Comparison of ENCODE assay signal across 25 mouse cellular contexts in genomic region chr16:31141916-31142315, GRCm38 (mm10). TPM values are rescaled to one million over a fixed set of nuclear protein-coding genes. Genes with fewer than 3 reads are reported as not detected.
DNase-seq lines count a peak whose midpoint lies in the region; ATAC-seq and TF ChIP-seq lines count a peak whose summit lies in the region.
"Had no signal": no experiment of that assay in that cellular context is flagged by ENCODE, and none has a peak within 500 bp of the region (broad histone marks: within the 10 kb centered on the region; RNA-seq: fewer than 3 reads in every experiment).

No protein-coding gene starts in this region.

- no peak for ATAC-seq in embryonic facial prominence, embryonic 12.5 days (ENCODE audit: insufficient number of reproducible peaks, insufficient read depth, low FRiP score, low TSS enrichment)
- no peak for ATAC-seq in embryonic facial prominence, embryonic 15.5 days (ENCODE audit: insufficient number of reproducible peaks, low FRiP score, low TSS enrichment, low read depth)
- ATAC-seq in CD4-positive, CD25-positive, alpha-beta regulatory T cell, adult 4 months, result no peak
- ATAC-seq: forebrain, embryonic 13.5 days; intestine, embryonic 15.5 days; midbrain, embryonic 16.5 days had no signal

- H3K9ac ChIP-seq in embryonic facial prominence, embryonic 12.5 days, result no peak overlapping the region
- no peak overlapping the region for H3K9ac ChIP-seq in embryonic facial prominence, embryonic 15.5 days
- H3K9ac ChIP-seq: forebrain, embryonic 13.5 days; heart, embryonic 13.5 days; hindbrain, embryonic 13.5 days; intestine, embryonic 15.5 days; limb, embryonic 13.5 days; liver, embryonic 14.5 days; lung, embryonic 15.5 days had no signal

- TF ChIP-seq CTCF in left cerebral cortex, adult 2 months (IDR thresholded peaks at IDR 0.05), result no peak

- intact Hi-C loops in left cerebral cortex, adult 2 months (cut with DNase I), result no loop called here

- DNase-seq in embryonic facial prominence, embryonic 10.5 days (ENCODE audit: low spot score), result no peak
- no peak for DNase-seq in left cerebral cortex, adult 2 months (ENCODE audit: extremely low spot score in 1 of 2, low spot score in 2 of 2)
- DNase-seq in left cerebral cortex, adult 18-20 months (ENCODE audit: low spot score in 2 of 2), result no peak
- DNase-seq in Muller cell, postnatal 12 days (ENCODE audit: inconsistent ontology term), result peak; percentile 55
- no peak for DNase-seq in gastrocnemius, adult 8-10 months (ENCODE audit: low spot score in 2 of 2)
- DNase-seq: adrenal gland, adult 2 months; cerebellum, adult 11 months; cerebellum, postnatal 36 days; gastrocnemius, adult 2 months; kidney, adult 9 months; kidney, postnatal 25 days; right cerebral cortex, postnatal 25 days; thymus, adult 18-20 months had no signal

- no peaks in the 10 kb centered on the region for H3K9me3 ChIP-seq in embryonic facial prominence, embryonic 12.5 days
- H3K9me3 ChIP-seq in embryonic facial prominence, embryonic 10.5 days, result no peaks in the 10 kb centered on the region
- H3K9me3 ChIP-seq in embryonic facial prominence, embryonic 15.5 days (replicated peaks), result no peaks in the 10 kb centered on the region
- H3K9me3 ChIP-seq: forebrain, embryonic 13.5 days; heart, embryonic 13.5 days; hindbrain, embryonic 13.5 days; intestine, embryonic 15.5 days; limb, embryonic 13.5 days; lung, embryonic 15.5 days had no signal

- H3K27ac ChIP-seq in embryonic facial prominence, embryonic 12.5 days, result 0 out of 2 replicates have a peak overlapping the region, but pooled peaks have one; percentile 3
- H3K27ac ChIP-seq in embryonic facial prominence, embryonic 10.5 days (replicated peaks), result no peak overlapping the region
- peak overlapping the region; percentile 0; the same call in 1 of the 2 replicates for H3K27ac ChIP-seq in left cerebral cortex, adult 2 months
- H3K27ac ChIP-seq in embryonic facial prominence, embryonic 15.5 days (replicated peaks), result 0 out of 2 replicates have a peak overlapping the region, but pooled peaks have one; percentile 11
- H3K27ac ChIP-seq: forebrain, embryonic 13.5 days; gastrocnemius, adult 2 months; heart, embryonic 13.5 days; hindbrain, embryonic 13.5 days; intestine, embryonic 15.5 days; limb, embryonic 13.5 days; liver, embryonic 14.5 days; lung, embryonic 15.5 days had no signal

- no peaks in the 10 kb centered on the region; the same call in 1 of the 2 replicates for H3K4me1 ChIP-seq in embryonic facial prominence, embryonic 12.5 days
- peaks cover 11% of the 10 kb centered on the region for H3K4me1 ChIP-seq in embryonic facial prominence, embryonic 10.5 days
- no peaks in the 10 kb centered on the region for H3K4me1 ChIP-seq in embryonic facial prominence, embryonic 15.5 days
- H3K4me1 ChIP-seq: heart, embryonic 13.5 days; hindbrain, embryonic 13.5 days; intestine, embryonic 15.5 days; limb, embryonic 13.5 days; lung, embryonic 15.5 days had no signal

- WGBS in embryonic facial prominence, embryonic 12.5 days, result 47% methylated on average over 6 of the region's 6 CpGs
- 46% methylated on average over 6 of the region's 6 CpGs for WGBS in embryonic facial prominence, embryonic 10.5 days
- 49% methylated on average over 6 of the region's 6 CpGs for WGBS in embryonic facial prominence, embryonic 15.5 days

- no peak overlapping the region for H3K4me3 ChIP-seq in embryonic facial prominence, embryonic 12.5 days
- no peak overlapping the region for H3K4me3 ChIP-seq in embryonic facial prominence, embryonic 10.5 days
- H3K4me3 ChIP-seq in left cerebral cortex, adult 2 months, result no peak overlapping the region
- H3K4me3 ChIP-seq in embryonic facial prominence, embryonic 15.5 days (replicated peaks), result no peak overlapping the region
- H3K4me3 ChIP-seq: forebrain, embryonic 13.5 days; gastrocnemius, adult 2 months; heart, embryonic 13.5 days; hindbrain, embryonic 13.5 days; intestine, embryonic 15.5 days; limb, embryonic 13.5 days; lung, embryonic 15.5 days had no signal

- H3K36me3 ChIP-seq in embryonic facial prominence, embryonic 12.5 days, result 0 out of 2 replicates have a peak, but pooled peaks cover 10% of the 10 kb centered on the region
- H3K36me3 ChIP-seq in embryonic facial prominence, embryonic 10.5 days (replicated peaks), result peaks cover 20% of the 10 kb centered on the region
- H3K36me3 ChIP-seq in embryonic facial prominence, embryonic 15.5 days, result peaks cover 12% of the 10 kb centered on the region; the same call in 1 of the 2 replicates
- H3K36me3 ChIP-seq: intestine, embryonic 15.5 days had no signal

- no peak overlapping the region for H3K4me2 ChIP-seq in embryonic facial prominence, embryonic 12.5 days (replicated peaks)
- H3K4me2 ChIP-seq in embryonic facial prominence, embryonic 15.5 days (replicated peaks), result no peak overlapping the region
- H3K4me2 ChIP-seq: forebrain, embryonic 13.5 days; heart, embryonic 13.5 days; hindbrain, embryonic 13.5 days; intestine, embryonic 15.5 days; limb, embryonic 13.5 days; lung, embryonic 15.5 days had no signal

- H3K27me3 ChIP-seq in embryonic facial prominence, embryonic 12.5 days, result no peaks in the 10 kb centered on the region
- H3K27me3 ChIP-seq in embryonic facial prominence, embryonic 10.5 days (replicated peaks; ENCODE audit: low read depth, poor library complexity, severe bottlenecking), result no peaks in the 10 kb centered on the region
- H3K27me3 ChIP-seq in embryonic facial prominence, embryonic 15.5 days, result no peaks in the 10 kb centered on the region
- H3K27me3 ChIP-seq: CH12.LX; forebrain, embryonic 13.5 days; heart, embryonic 13.5 days; hindbrain, embryonic 13.5 days; intestine, embryonic 15.5 days; limb, embryonic 13.5 days; lung, embryonic 15.5 days had no signal

RNA-seq across cellular contexts. Expression of gene Acap2, which starts 59.1 kb away (rescaled TPM):
- 22.8 and 24.6 TPM in 2 replicates for polyA plus RNA-seq in embryonic facial prominence, embryonic 12.5 days (2016; fragmentation: Nextera tagmentation; extraction: Ambion mirVana)
- polyA plus RNA-seq in embryonic facial prominence, embryonic 10.5 days (2016; fragmentation: Nextera tagmentation; extraction: Ambion mirVana), result 18.8 and 19.0 TPM in 2 replicates
- 100 to 1,000 TPM; 111 to 112 TPM for total RNA-seq in left cerebral cortex, adult 2 months (2021)
- total RNA-seq in left cerebral cortex, adult 18-20 months (2021), result 100 to 1,000 TPM; 102 TPM
- polyA plus RNA-seq in embryonic facial prominence, embryonic 15.5 days (2015; fragmentation: Nextera tagmentation; extraction: Ambion mirVana), result 24.0 and 25.3 TPM in 2 replicates
- 10 to 100 TPM; 11.1 to 13.0 TPM for polyA plus RNA-seq in CD4-positive, CD25-positive, alpha-beta regulatory T cell, adult 4 months (2017; shearing (Covaris generic))
- total RNA-seq in gastrocnemius, adult 8-10 months (2022), result 1 to 10 TPM; 4.7 to 8.3 (median 6.8) TPM
